Mouse (Mus musculus): ENCODE measurements around the gene Dbi. TPM values are rescaled to one million over a fixed set of nuclear protein-coding genes. Genes with fewer than 3 reads are reported as not detected.

The Dbi gene
- polyA plus RNA-seq, 1 experiment from 2014 or later = 759 TPM

DNA sequence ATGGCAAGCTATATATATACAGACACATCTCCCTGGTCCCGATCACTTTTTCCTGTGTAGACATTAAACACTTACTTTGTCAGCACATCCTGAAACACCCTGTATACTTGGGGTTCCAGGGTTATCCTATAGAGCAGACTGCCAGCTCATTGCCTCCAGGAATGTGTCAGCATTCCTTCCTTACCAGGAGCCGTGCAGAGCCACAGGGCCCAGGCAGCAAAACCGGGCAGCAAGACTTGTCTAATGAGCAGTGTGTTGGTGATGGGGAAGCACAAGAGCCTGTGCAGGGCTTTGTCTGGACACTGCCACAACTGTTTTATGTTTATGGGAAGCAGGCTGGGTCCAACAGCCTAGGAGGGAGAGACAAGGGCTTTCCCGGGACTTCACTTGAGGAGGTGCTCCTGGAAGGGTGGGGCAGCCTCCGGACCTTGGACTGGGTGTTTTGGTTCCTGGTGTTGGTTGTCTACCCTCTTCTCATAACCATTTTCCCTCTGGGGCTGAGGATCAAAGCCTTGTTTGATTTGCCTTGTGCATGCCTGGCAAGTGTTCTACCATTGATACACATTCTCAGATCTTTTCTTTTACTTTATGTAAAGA is 36.9 kb downstream of the Dbi start:
- DNase-seq (no peak), ATAC-seq (ENCODE audit: low FRiP score, low TSS enrichment) (no peak)
- no peaks in the 10 kb centered on the region for H3K36me3 ChIP-seq (ENCODE audit: control insufficient read depth, insufficient read depth, low read length)
- no peaks in the 10 kb centered on the region for H3K27me3 ChIP-seq (ENCODE audit: control insufficient read depth, insufficient read depth, low read length)
- H3K4me2 ChIP-seq (ENCODE audit: low read length) = no peak overlapping the region
- H3K27ac ChIP-seq (replicated peaks; ENCODE audit: low read depth, low read length) = no peak overlapping the region
- H3K4me3 ChIP-seq (replicated peaks; ENCODE audit: low read depth, low read length) = no peak overlapping the region
- H3K9me3 ChIP-seq (ENCODE audit: control insufficient read depth, low read length) = no peaks in the 10 kb centered on the region
- WGBS = 67% methylated on average over 5 of the region's 5 CpGs
- no peak overlapping the region for H3K9ac ChIP-seq (replicated peaks; ENCODE audit: low read length)
- H3K4me1 ChIP-seq (ENCODE audit: control insufficient read depth, insufficient read depth, low read length) = no peaks in the 10 kb centered on the region

DNA sequence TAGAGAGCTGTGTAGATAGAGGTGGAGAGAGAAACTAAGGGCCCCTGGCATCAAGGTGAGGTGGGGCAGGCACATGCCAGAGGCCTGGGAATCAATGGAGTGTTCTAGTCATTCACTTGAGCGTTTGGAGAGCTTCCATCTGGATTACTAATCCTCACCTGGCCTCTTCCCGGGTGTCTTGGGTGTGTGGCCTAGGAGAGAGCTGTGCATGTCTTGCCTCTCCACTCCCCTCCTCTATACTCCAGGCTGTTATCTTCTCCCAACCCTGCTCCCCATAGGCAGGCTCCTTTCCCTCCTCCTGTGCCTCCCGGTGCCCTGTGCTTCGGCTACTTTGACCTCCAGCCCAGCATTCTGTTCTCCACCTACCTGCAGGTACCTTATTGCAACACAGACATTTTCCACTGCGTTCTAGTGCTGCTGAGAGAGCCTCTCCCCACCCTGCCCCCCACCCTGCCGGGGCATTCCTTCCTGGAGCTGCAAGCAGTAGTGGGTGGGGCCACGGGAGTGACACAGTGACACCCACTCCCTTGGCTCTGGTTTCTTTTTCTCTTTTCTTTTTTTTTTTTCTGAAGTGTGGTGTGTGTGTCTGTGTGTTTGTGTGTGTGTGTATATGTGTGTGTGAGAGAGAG is 37.8 kb downstream of the Dbi start:
- H3K4me2 ChIP-seq (ENCODE audit: low read length) = no peak overlapping the region
- 47% methylated on average over 7 of the region's 7 CpGs for WGBS
- no peak overlapping the region for H3K4me3 ChIP-seq (replicated peaks; ENCODE audit: low read depth, low read length)
- no peak overlapping the region for H3K9ac ChIP-seq (replicated peaks; ENCODE audit: low read length)
- no peak overlapping the region for H3K27ac ChIP-seq (replicated peaks; ENCODE audit: low read depth, low read length)
- H3K9me3 ChIP-seq (ENCODE audit: control insufficient read depth, low read length) = no peaks in the 10 kb centered on the region
- no peaks in the 10 kb centered on the region for H3K36me3 ChIP-seq (ENCODE audit: control insufficient read depth, insufficient read depth, low read length)
- no peak for DNase-seq
- no peak for ATAC-seq (ENCODE audit: low FRiP score, low TSS enrichment)
- H3K27me3 ChIP-seq (ENCODE audit: control insufficient read depth, insufficient read depth, low read length) = no peaks in the 10 kb centered on the region
- H3K4me1 ChIP-seq (ENCODE audit: control insufficient read depth, insufficient read depth, low read length) = no peaks in the 10 kb centered on the region

- Histone ChIP-seq H3K9ac (replicated peaks; ENCODE audit: low read length) (no peak overlapping the region), H3K9me3 (ENCODE audit: control insufficient read depth, low read length) (no peaks in the 10 kb centered on the region), H3K36me3 (ENCODE audit: control insufficient read depth, insufficient read depth, low read length) (no peaks in the 10 kb centered on the region), H3K4me2 (ENCODE audit: low read length) (no peak overlapping the region), H3K27ac (replicated peaks; ENCODE audit: low read depth, low read length) (no peak overlapping the region), H3K4me1 (ENCODE audit: control insufficient read depth, insufficient read depth, low read length) (no peaks in the 10 kb centered on the region), H3K4me3 (replicated peaks; ENCODE audit: low read depth, low read length) (no peak overlapping the region), H3K27me3 (ENCODE audit: control insufficient read depth, insufficient read depth, low read length) (no peaks in the 10 kb centered on the region)
- DNase-seq = no peak
- ATAC-seq (ENCODE audit: low FRiP score, low TSS enrichment) = no peak
- WGBS = 89% methylated on average over 1 of the region's 1 CpGs
Observed at GRCm38 (mm10) chr1:120080632-120081031, 40.2 kb downstream of the Dbi start.

- H3K9ac ChIP-seq (replicated peaks; ENCODE audit: low read length) = no peak overlapping the region
- ATAC-seq (ENCODE audit: low FRiP score, low TSS enrichment) = no peak
- WGBS = 15% methylated on average over 9 of the region's 9 CpGs
- DNase-seq = peak; percentile 9
- no peak overlapping the region for H3K4me3 ChIP-seq (replicated peaks; ENCODE audit: low read depth, low read length)
- H3K4me1 ChIP-seq (ENCODE audit: control insufficient read depth, insufficient read depth, low read length) = peaks cover 3% of the 10 kb centered on the region
- H3K4me2 ChIP-seq (ENCODE audit: low read length) = no peak overlapping the region
- H3K9me3 ChIP-seq (ENCODE audit: control insufficient read depth, low read length) = no peaks in the 10 kb centered on the region
- no peaks in the 10 kb centered on the region for H3K36me3 ChIP-seq (ENCODE audit: control insufficient read depth, insufficient read depth, low read length)
- H3K27ac ChIP-seq (replicated peaks; ENCODE audit: low read depth, low read length) = no peak overlapping the region
- H3K27me3 ChIP-seq (ENCODE audit: control insufficient read depth, insufficient read depth, low read length) = peaks cover 6% of the 10 kb centered on the region; the same call in 1 of the 2 replicates
Observed at GRCm38 (mm10) chr1:120077746-120078410, 43.0 kb downstream of the Dbi start.

DNA sequence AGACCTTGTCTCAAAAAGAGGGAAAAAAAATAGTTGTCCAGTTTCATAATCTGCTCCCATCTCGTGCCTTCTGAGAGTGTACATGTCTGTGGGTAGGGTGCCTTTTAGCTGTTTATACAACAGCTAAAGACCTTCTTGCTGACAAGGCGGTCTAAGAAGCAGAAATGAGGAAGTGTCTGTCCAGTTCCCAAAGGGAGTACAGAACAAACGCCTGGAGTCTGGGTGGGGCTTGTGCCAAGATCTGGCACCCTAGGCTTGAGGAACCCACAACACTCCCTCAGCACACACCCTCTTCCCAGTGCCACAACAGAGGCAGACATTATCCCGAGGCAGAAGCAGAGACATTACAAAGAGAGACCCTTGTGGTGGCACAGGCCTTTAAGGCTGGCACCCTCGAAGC is 45.4 kb downstream of the Dbi start:
- WGBS = 84% methylated on average over 5 of the region's 5 CpGs
- H3K27me3 ChIP-seq (ENCODE audit: control insufficient read depth, insufficient read depth, low read length) = peaks cover 13% of the 10 kb centered on the region; the same call in 1 of the 2 replicates

DNA sequence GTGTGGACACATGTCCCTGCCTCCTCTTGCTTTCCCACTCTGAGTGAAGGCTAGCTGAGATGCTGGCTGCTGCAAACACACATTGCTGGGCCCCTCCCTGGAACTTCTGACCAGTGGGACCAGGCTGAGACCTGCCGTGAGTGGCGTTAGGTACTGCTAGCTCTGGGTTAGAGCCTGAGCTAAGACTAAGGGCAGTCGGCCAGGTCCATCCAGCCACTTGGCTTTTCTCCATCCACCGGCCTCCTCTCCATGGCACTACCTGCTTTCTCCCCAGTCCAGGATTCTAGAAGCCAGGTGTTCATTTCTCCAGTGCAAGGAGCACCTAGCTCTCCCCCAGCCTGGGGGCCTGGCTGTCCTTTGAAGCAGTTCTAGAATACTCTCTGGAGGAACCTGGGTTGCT is 45.9 kb downstream of the Dbi start:
- no peak overlapping the region for H3K9ac ChIP-seq (replicated peaks; ENCODE audit: low read length)
- DNase-seq (no peak), ATAC-seq (ENCODE audit: low FRiP score, low TSS enrichment) (no peak)
- H3K4me2 ChIP-seq (ENCODE audit: low read length) = no peak overlapping the region
- no peaks in the 10 kb centered on the region for H3K36me3 ChIP-seq (ENCODE audit: control insufficient read depth, insufficient read depth, low read length)
- H3K4me1 ChIP-seq (ENCODE audit: control insufficient read depth, insufficient read depth, low read length) = peaks cover 4% of the 10 kb centered on the region
- no peaks in the 10 kb centered on the region for H3K9me3 ChIP-seq (ENCODE audit: control insufficient read depth, low read length)
- H3K27me3 ChIP-seq (ENCODE audit: control insufficient read depth, insufficient read depth, low read length) = peaks cover 13% of the 10 kb centered on the region; the same call in 1 of the 2 replicates
- no peak overlapping the region for H3K4me3 ChIP-seq (replicated peaks; ENCODE audit: low read depth, low read length)
- 72% methylated on average over 4 of the region's 4 CpGs for WGBS
- H3K27ac ChIP-seq (replicated peaks; ENCODE audit: low read depth, low read length) = no peak overlapping the region

More for the DNA sequence above, 45.4 kb downstream of the Dbi start:
- H3K9me3 ChIP-seq (ENCODE audit: control insufficient read depth, low read length) = no peaks in the 10 kb centered on the region
- no peak overlapping the region for H3K4me3 ChIP-seq (replicated peaks; ENCODE audit: low read depth, low read length)
- H3K36me3 ChIP-seq (ENCODE audit: control insufficient read depth, insufficient read depth, low read length) = no peaks in the 10 kb centered on the region
- H3K4me2 ChIP-seq (ENCODE audit: low read length) = no peak overlapping the region
- H3K4me1 ChIP-seq (ENCODE audit: control insufficient read depth, insufficient read depth, low read length) = peaks cover 4% of the 10 kb centered on the region
- H3K9ac ChIP-seq (replicated peaks; ENCODE audit: low read length) = no peak overlapping the region
- no peak for DNase-seq
- no peak for ATAC-seq (ENCODE audit: low FRiP score, low TSS enrichment)
- no peak overlapping the region for H3K27ac ChIP-seq (replicated peaks; ENCODE audit: low read depth, low read length)

GRCm38 (mm10) chr1:120074307-120074702 is 46.6 kb downstream of the Dbi start:
- DNase-seq (no peak), ATAC-seq (ENCODE audit: low FRiP score, low TSS enrichment) (no peak)
- Histone ChIP-seq H3K4me3 (replicated peaks; ENCODE audit: low read depth, low read length) (no peak overlapping the region), H3K9ac (replicated peaks; ENCODE audit: low read length) (no peak overlapping the region), H3K4me1 (ENCODE audit: control insufficient read depth, insufficient read depth, low read length) (peaks cover 4% of the 10 kb centered on the region), H3K27me3 (ENCODE audit: control insufficient read depth, insufficient read depth, low read length) (peaks cover 13% of the 10 kb centered on the region; the same call in 1 of the 2 replicates), H3K9me3 (ENCODE audit: control insufficient read depth, low read length) (no peaks in the 10 kb centered on the region), H3K4me2 (ENCODE audit: low read length) (peak overlapping the region; percentile 75), H3K36me3 (ENCODE audit: control insufficient read depth, insufficient read depth, low read length) (no peaks in the 10 kb centered on the region), H3K27ac (replicated peaks; ENCODE audit: low read depth, low read length) (no peak overlapping the region)
- WGBS = 21% methylated on average over 4 of the region's 4 CpGs

GRCm38 (mm10) chr1:120073519-120074306 is 47.2 kb downstream of the Dbi start, which contains the start of gene Tmem37:
Gene Tmem37, minus strand, starts transcription at chr1:120074074.
- H3K9ac ChIP-seq (replicated peaks; ENCODE audit: low read length) = peak within 1 kb of the TSS; percentile 45
- H3K4me2 ChIP-seq (ENCODE audit: low read length) = peak within 1 kb of the TSS; percentile 75
- peaks cover 13% of the 10 kb centered on the region; the same call in 1 of the 2 replicates for H3K27me3 ChIP-seq (ENCODE audit: control insufficient read depth, insufficient read depth, low read length)
- ATAC-seq (ENCODE audit: low FRiP score, low TSS enrichment) = peak; percentile 67; the same call in 1 of the 2 replicates
- no peaks in the 10 kb centered on the region for H3K9me3 ChIP-seq (ENCODE audit: control insufficient read depth, low read length)
- peaks cover 4% of the 10 kb centered on the region for H3K4me1 ChIP-seq (ENCODE audit: control insufficient read depth, insufficient read depth, low read length)
- H3K36me3 ChIP-seq (ENCODE audit: control insufficient read depth, insufficient read depth, low read length) = no peaks in the 10 kb centered on the region
- WGBS = 1% methylated on average over 40 of the region's 40 CpGs
- peak; percentile 63 for DNase-seq
- H3K4me3 ChIP-seq (replicated peaks; ENCODE audit: low read depth, low read length) = peak within 1 kb of the TSS; percentile 37
- no peak within 1 kb of the TSS for H3K27ac ChIP-seq (replicated peaks; ENCODE audit: low read depth, low read length)

All from midbrain, embryonic 14.5 days (tissue).